Mouse (Mus musculus): ENCODE data around the gene Adora1. TPM values are rescaled to one million over a fixed set of nuclear protein-coding genes. Genes with fewer than 3 reads are reported as not detected.

Adora1 gene
- polyA plus RNA-seq, 1 experiment from 2014 or later: 0.12 TPM

GRCm38 (mm10) chr1:134163476-134163875 is 71.8 kb downstream of the Adora1 start:
- H3K36me3 ChIP-seq: no peaks in the 10 kb centered on the region
- peaks cover 29% of the 10 kb centered on the region for H3K4me1 ChIP-seq (replicated peaks)
- no peaks in the 10 kb centered on the region for H3K9me3 ChIP-seq (replicated peaks)
- DNase-seq (no peak), ATAC-seq (ENCODE audit: low read depth) (peak; percentile 65)
- 72% methylated on average over 7 of the region's 7 CpGs for WGBS (ENCODE audit: insufficient replicate concordance)
- H3K4me3 ChIP-seq (replicated peaks): no peak overlapping the region
- H3K27me3 ChIP-seq: peaks cover 4% of the 10 kb centered on the region; the same call in 1 of the 2 replicates
- no peak overlapping the region for H3K27ac ChIP-seq
- no peak overlapping the region for H3K9ac ChIP-seq
- no peak overlapping the region for H3K4me2 ChIP-seq

- no peak for DNase-seq
- Histone ChIP-seq H3K4me2 (no peak overlapping the region), H3K4me3 (replicated peaks) (no peak overlapping the region), H3K9me3 (replicated peaks) (no peaks in the 10 kb centered on the region), H3K27me3 (peaks cover 4% of the 10 kb centered on the region; the same call in 1 of the 2 replicates), H3K4me1 (replicated peaks) (peaks cover 21% of the 10 kb centered on the region), H3K9ac (no peak overlapping the region), H3K27ac (no peak overlapping the region), H3K36me3 (no peaks in the 10 kb centered on the region)
- ATAC-seq (ENCODE audit: low read depth): no peak
- 58% methylated on average over 6 of the region's 6 CpGs for WGBS (ENCODE audit: insufficient replicate concordance)
Measured at GRCm38 (mm10) chr1:134162510-134163225, 72.6 kb downstream of the Adora1 start.

- H3K4me3 ChIP-seq (replicated peaks): no peak overlapping the region
- WGBS (ENCODE audit: insufficient replicate concordance): 63% methylated on average over 6 of the region's 6 CpGs
- 0 out of 2 replicates have a peak, but pooled peaks cover 9% of the 10 kb centered on the region for H3K4me1 ChIP-seq (replicated peaks)
- ATAC-seq (ENCODE audit: low read depth): no peak
- no peak for DNase-seq
- no peak overlapping the region for H3K27ac ChIP-seq
- no peaks in the 10 kb centered on the region for H3K36me3 ChIP-seq
- peaks cover 4% of the 10 kb centered on the region; the same call in 1 of the 2 replicates for H3K27me3 ChIP-seq
- no peak overlapping the region for H3K9ac ChIP-seq
- H3K4me2 ChIP-seq: no peak overlapping the region
- no peaks in the 10 kb centered on the region for H3K9me3 ChIP-seq (replicated peaks)
Measured at GRCm38 (mm10) chr1:134161399-134161798, 73.8 kb downstream of the Adora1 start.

GRCm38 (mm10) chr1:134160404-134160803 is 74.8 kb downstream of the Adora1 start:
- Histone ChIP-seq H3K4me1 (replicated peaks) (peaks cover 9% of the 10 kb centered on the region; the same call in 1 of the 2 replicates), H3K4me3 (replicated peaks) (no peak overlapping the region), H3K27me3 (peaks cover 4% of the 10 kb centered on the region; the same call in 1 of the 2 replicates), H3K36me3 (no peaks in the 10 kb centered on the region), H3K9ac (no peak overlapping the region), H3K9me3 (replicated peaks) (no peaks in the 10 kb centered on the region), H3K27ac (no peak overlapping the region), H3K4me2 (no peak overlapping the region)
- WGBS (ENCODE audit: insufficient replicate concordance): 79% methylated on average over 3 of the region's 3 CpGs
- DNase-seq (no peak), ATAC-seq (ENCODE audit: low read depth) (no peak)

GRCm38 (mm10) chr1:134154655-134155054 is 80.6 kb downstream of the Adora1 start:
- no peak overlapping the region for H3K9ac ChIP-seq
- no peaks in the 10 kb centered on the region for H3K9me3 ChIP-seq (replicated peaks)
- no peaks in the 10 kb centered on the region for H3K36me3 ChIP-seq
- WGBS (ENCODE audit: insufficient replicate concordance): 45% methylated on average over 3 of the region's 3 CpGs
- no peak overlapping the region for H3K27ac ChIP-seq
- peaks cover 51% of the 10 kb centered on the region for H3K4me1 ChIP-seq (replicated peaks)
- no peak overlapping the region for H3K4me2 ChIP-seq
- ATAC-seq (ENCODE audit: low read depth): no peak
- H3K27me3 ChIP-seq: no peaks in the 10 kb centered on the region
- H3K4me3 ChIP-seq (replicated peaks): no peak overlapping the region
- no peak for DNase-seq

GRCm38 (mm10) chr1:134154121-134154520 is 81.1 kb downstream of the Adora1 start:
- Histone ChIP-seq H3K9me3 (replicated peaks) (no peaks in the 10 kb centered on the region), H3K4me2 (no peak overlapping the region), H3K4me3 (replicated peaks) (no peak overlapping the region), H3K4me1 (replicated peaks) (peaks cover 51% of the 10 kb centered on the region), H3K27me3 (no peaks in the 10 kb centered on the region), H3K36me3 (no peaks in the 10 kb centered on the region), H3K27ac (no peak overlapping the region), H3K9ac (no peak overlapping the region)
- no peak for ATAC-seq (ENCODE audit: low read depth)
- WGBS (ENCODE audit: insufficient replicate concordance): 69% methylated on average over 3 of the region's 3 CpGs
- DNase-seq: no peak

GRCm38 (mm10) chr1:134152626-134153590 is 82.3 kb downstream of the Adora1 start:
- Histone ChIP-seq H3K4me2 (no peak overlapping the region), H3K27me3 (no peaks in the 10 kb centered on the region), H3K27ac (no peak overlapping the region), H3K4me3 (replicated peaks) (no peak overlapping the region), H3K9me3 (replicated peaks) (no peaks in the 10 kb centered on the region), H3K4me1 (replicated peaks) (peaks cover 51% of the 10 kb centered on the region), H3K36me3 (no peaks in the 10 kb centered on the region), H3K9ac (0 out of 2 replicates have a peak overlapping the region, but pooled peaks have one; percentile 37)
- ATAC-seq (ENCODE audit: low read depth) (peak; percentile 79), DNase-seq (peak; percentile 35)
- WGBS (ENCODE audit: insufficient replicate concordance): 45% methylated on average over 21 of the region's 21 CpGs

GRCm38 (mm10) chr1:134151655-134152412 is 83.4 kb downstream of the Adora1 start:
- H3K9me3 ChIP-seq (replicated peaks): no peaks in the 10 kb centered on the region
- H3K4me3 ChIP-seq (replicated peaks): no peak overlapping the region
- H3K4me1 ChIP-seq (replicated peaks): peaks cover 51% of the 10 kb centered on the region
- DNase-seq (peak; percentile 73), ATAC-seq (ENCODE audit: low read depth) (0 out of 2 replicates have a peak, but pooled peaks have one; percentile 52)
- H3K27me3 ChIP-seq: no peaks in the 10 kb centered on the region
- H3K9ac ChIP-seq: no peak overlapping the region
- H3K36me3 ChIP-seq: no peaks in the 10 kb centered on the region
- WGBS (ENCODE audit: insufficient replicate concordance): 20% methylated on average over 13 of the region's 13 CpGs
- no peak overlapping the region for H3K4me2 ChIP-seq
- no peak overlapping the region for H3K27ac ChIP-seq

- H3K4me2 ChIP-seq: no peak overlapping the region
- no peak overlapping the region for H3K4me3 ChIP-seq (replicated peaks)
- H3K27ac ChIP-seq: no peak overlapping the region
- WGBS (ENCODE audit: insufficient replicate concordance): 63% methylated on average over 9 of the region's 9 CpGs
- no peaks in the 10 kb centered on the region for H3K27me3 ChIP-seq
- no peaks in the 10 kb centered on the region for H3K9me3 ChIP-seq (replicated peaks)
- H3K4me1 ChIP-seq (replicated peaks): peaks cover 51% of the 10 kb centered on the region
- no peak overlapping the region for H3K9ac ChIP-seq
- DNase-seq (no peak), ATAC-seq (ENCODE audit: low read depth) (no peak)
- H3K36me3 ChIP-seq: no peaks in the 10 kb centered on the region
Measured at GRCm38 (mm10) chr1:134150745-134151144, 84.5 kb downstream of the Adora1 start.

GRCm38 (mm10) chr1:134150076-134150475 is 85.2 kb downstream of the Adora1 start:
- Histone ChIP-seq H3K27me3 (no peaks in the 10 kb centered on the region), H3K9me3 (replicated peaks) (no peaks in the 10 kb centered on the region), H3K9ac (no peak overlapping the region), H3K4me3 (replicated peaks) (no peak overlapping the region), H3K27ac (no peak overlapping the region), H3K4me2 (no peak overlapping the region), H3K36me3 (no peaks in the 10 kb centered on the region), H3K4me1 (replicated peaks) (peaks cover 45% of the 10 kb centered on the region)
- ATAC-seq (ENCODE audit: low read depth) (no peak), DNase-seq (no peak)
- whole genome bisulfite sequencing (ENCODE audit: insufficient replicate concordance): 50% methylated on average over 8 of the region's 8 CpGs
